Mouse (Mus musculus) ES-CJ7 (cell line): ENCODE results near the gene Zfp658.

Source experiments
- DNase-seq: peaks from one replicate; pipeline ENCODE4 v3.0.0; 2011; ENCODE audit warnings: low read depth, low spot score

The Zfp658 gene

GRCm38 (mm10) chr7:43580526-43580925, 18.5 kb downstream of the Zfp658 start:
- no peak for DNase-seq

- peak; percentile 45 for DNase-seq
These were observed 22.7 kb downstream of the Zfp658 start for GRCm38 (mm10) chr7:43584790-43585189.

- DNase-seq: no peak
These were observed 39.8 kb downstream of the Zfp658 start for GRCm38 (mm10) chr7:43601884-43602283.

- DNase-seq: peak; percentile 93
These were observed 45.1 kb downstream of the Zfp658 start, which contains the start of gene Zfp819 for GRCm38 (mm10) chr7:43606896-43607742. TSS of gene Zfp819 (plus strand) at chr7:43607169.

GRCm38 (mm10) chr7:43607743-43608287, 45.8 kb downstream of the Zfp658 start:
- DNase-seq: peak; percentile 95

GRCm38 (mm10) chr7:43608316-43608824, 46.3 kb downstream of the Zfp658 start:
- peak; percentile 50 for DNase-seq

- DNase-seq: no peak
These were observed 51.9 kb downstream of the Zfp658 start for GRCm38 (mm10) chr7:43613816-43614551.

- no peak for DNase-seq
These were observed 60.9 kb downstream of the Zfp658 start for GRCm38 (mm10) chr7:43622927-43623326.

- peak; percentile 51 for DNase-seq
These were observed 61.8 kb downstream of the Zfp658 start for GRCm38 (mm10) chr7:43623819-43624218.
